Mouse (Mus musculus) embryo, embryonic 11.5 days (tissue): ENCODE results near the gene Slc38a6.

ENCODE experiments used
- DNase-seq: peaks from one replicate; pipeline ENCODE4 v3.0.0-alpha.2; 2012; ENCODE audit warnings: low read depth, low spot score

Gene Slc38a6

DNA sequence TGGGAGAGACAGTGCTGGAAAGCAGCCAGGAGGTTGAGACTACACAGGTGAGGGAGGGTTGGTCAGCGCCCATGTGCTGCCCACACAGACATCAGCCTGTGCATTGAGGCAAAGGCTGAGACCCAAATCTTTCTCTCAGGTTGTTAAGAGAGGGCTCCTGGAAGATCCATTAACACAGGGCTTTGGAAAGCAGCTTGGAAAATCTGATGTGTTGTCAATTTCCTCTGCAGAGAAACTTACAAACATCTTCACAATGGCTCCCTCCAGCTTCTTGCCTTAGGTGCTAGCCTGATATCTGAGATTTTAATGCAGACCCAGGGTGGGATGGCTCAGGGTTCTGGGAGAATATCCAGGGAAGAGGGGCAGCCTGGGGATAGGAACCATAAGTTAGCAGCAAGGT, 105.9 kb downstream of the Slc38a6 start:
- DNase-seq = no peak

DNA sequence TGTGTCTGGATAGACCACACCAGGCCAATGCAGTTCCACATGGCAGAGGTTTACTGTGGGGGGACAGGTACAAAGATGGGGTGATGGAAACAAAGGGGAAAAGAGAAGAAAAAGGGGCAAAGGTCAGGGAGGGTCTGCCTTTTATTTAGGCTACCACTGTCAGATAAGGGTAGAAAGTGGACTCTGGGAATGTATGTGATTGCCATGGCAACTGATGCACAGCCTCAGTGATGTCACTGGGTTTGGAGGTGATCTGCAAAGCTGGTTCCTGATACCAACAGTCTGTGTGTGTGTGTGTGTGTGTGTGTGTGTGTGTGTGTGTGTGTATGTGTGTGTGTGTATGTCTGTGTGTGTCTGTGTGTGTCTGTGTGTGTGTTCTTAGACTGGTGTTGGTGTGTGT, 106.4 kb downstream of the Slc38a6 start:
- no peak for DNase-seq

DNA sequence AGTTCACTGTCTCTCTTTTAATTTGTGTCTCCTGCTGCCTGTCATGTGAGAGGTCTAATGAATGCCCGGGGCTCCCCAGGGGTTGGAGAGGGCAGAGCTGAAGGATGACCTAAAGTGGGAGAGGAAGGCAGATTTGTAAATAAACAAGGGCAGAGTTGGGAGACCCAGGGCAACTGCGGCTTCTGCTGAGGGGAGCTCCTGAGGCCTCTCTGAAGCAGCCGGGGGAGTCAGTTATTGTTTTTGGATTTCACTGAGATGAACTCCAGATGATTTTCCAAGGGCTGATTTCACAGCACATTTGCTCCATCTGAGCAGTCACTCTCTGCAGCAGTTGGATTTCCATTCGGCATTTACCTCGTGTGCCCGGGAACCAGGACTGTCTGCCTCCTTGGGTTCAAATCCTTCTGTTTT, 107.3 kb downstream of the Slc38a6 start:
- no peak for DNase-seq

DNA sequence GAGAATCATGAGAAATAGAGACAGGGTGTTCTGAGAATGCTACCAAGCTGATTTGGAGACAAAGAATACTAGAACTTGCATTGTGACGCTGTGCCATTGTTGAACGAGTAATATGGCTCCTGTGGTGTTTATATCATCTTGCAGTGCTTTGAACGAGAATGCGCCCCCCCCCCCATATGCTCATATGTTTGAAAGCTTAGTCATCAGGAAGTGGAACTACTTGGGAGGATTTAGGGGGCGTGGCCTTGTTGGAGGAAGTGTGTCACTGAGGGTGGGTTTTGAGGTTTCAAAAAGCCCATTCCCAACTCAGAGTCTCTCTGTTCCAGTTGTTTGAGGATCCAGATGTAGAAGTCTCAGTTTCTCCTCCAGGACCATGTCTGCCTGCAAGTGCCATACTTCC, 108.0 kb downstream of the Slc38a6 start:
- no peak for DNase-seq

DNA sequence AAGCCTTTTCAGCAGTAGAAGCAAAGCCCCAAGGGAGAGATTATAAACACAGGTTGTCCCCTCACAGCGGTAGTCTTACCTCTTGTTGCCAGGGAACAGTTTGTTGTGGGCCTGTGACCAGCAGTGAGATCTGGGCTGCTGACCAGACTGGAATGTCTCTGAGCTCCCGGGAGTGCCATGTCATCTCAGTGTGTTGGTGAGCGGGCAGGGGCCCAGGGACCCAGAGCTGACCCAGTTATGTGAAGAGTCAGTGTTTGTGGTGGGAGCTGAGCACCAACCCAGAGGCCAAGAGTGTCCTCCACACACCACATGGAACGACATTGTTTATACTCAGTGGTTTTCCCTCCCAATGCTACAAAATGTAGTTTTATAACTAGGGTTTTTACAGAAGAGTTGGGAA, 112.8 kb downstream of the Slc38a6 start:
- no peak for DNase-seq

DNA sequence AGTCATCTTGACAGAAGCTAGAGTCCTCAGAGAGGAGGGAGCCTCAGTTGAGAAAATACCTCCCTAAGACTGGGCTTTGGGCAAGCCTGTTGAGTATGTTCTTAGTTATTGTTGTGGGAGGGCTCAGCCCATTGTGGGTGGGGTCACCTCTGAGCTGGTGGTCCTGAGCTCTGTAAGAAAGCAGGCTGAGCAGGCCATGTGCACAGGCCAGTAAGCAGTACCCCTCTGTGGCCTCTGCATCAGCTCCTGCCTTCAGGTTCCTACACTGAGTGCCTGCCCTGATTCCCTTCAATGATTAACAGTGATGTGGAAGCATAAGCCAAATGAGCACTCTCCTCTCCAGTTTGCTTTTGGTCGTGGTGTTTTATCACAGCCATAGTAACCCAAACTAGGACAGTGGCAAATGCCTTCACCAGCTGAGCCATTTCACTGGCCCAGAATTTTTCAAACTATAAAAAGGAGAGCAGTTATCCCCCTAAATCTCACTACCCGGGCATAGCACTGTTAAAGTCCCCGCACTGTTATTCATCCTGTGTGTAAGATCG, 114.0 kb downstream of the Slc38a6 start:
- no peak for DNase-seq

DNA sequence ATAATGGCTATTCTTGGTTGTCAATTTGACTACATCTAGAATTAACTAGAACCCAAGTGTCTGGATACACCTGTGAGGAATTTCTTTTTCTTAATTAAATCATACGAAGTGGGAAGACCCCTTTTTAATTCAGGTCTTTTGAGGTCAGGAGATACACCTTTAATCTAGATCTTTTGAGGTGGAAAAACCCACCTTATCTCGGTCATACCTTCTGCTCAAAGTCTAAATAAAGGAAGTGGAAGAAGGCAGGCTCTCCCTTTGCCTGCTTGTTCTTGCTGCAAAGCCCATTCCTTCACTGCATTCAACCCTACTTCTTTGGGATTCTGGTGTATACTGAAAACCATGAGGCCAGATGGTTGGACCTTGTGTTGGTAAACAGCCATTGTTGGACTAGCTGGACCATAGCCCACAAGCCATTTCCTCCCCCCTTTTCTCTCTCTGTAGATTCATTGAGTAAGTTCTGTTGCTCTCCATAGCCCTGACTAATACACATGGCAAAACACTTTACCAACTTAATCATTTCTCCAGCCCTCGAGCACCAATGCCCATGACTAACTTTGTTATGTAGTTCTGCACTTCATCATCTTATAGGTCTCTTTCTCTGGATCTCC, 115.0 kb downstream of the Slc38a6 start:
- no peak for DNase-seq

DNA sequence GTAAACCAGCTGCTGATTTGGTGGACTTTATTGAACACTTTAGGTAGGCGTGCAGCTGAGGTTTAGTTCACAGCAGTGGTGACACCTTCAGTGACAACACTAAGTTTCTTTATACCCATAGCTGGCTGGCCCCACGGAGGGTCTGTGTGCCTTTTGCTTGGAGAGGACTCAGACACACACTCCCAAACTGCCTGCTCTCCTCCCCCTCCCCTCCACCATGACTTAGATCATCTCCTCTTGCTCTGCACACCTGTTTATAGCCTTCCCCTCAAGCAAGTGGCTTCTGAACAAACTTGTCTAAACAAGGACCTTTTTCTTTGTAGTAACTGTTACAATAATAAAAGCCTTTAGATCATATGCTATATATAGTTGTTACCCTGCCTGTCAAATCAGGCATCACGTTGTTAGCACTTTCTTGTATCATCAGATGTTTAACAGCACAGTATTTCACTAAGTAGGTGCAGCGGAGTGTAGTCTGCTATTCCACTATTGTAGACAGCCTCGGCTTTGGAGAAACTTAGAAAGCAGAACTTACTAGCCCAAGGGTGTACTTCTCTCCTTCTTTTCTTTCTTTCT, 115.6 kb downstream of the Slc38a6 start:
- DNase-seq = no peak

DNA sequence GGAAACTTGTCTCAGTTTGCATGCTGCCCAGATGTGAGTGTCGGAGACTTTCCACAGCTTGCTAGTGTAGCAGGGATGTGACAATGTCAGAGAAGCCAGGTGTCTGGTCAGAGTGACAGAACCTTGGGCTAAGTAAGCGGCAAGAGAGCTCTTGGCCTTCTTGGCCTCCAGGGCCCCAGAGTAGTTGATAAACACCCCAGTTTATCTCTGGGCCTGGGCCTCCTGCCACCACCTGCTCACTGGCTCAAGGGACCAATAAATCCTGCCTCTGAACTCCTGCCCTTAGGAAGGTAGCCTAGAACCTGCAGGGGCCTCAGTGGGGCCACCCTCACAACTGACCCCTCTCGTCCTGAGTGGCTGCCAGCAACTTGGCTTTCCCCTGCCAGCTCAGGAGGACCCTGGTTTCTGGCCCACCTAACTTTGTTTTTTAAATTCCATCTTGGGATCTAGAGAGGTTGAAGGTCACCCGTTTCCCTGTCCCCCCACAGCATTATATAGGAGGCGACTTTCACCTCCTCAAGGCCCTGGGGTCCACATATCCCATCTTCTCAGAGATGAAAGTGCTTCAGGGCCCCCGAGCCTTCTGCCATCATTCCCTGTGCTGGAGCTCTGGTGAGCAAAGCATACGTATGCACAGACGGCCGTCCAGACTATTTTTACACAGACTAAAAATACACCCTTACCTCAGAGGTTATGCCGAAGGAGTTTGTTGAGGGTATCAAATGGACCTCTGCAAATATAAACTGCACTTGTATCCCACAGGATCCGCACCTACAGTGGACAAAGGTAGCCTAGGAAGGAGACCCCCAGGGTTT, 116.5 kb downstream of the Slc38a6 start:
- no peak for DNase-seq
